Mouse (Mus musculus) hindbrain, embryonic 12.5 days (tissue): Measurements from ENCODE around the gene Vwa5b2. TPM values are rescaled to one million over a fixed set of nuclear protein-coding genes. Genes with fewer than 3 reads are reported as not detected.

Experiments used
- ATAC-seq: fragments of 200-750 bp; cut with Nextera tagmentation; 2 replicates; pipeline ENCODE4 v1.8.0; 2017; ENCODE audit warnings: moderate TSS enrichment; ENCODE audit not compliant: low FRiP score
- H3K27ac ChIP-seq: fragments of 300-500 bp; sonication (generic); 2 replicates; pipeline ENCODE4 v1.5.1; 2016; ENCODE audit warnings: mild to moderate bottlenecking
- H3K27me3 ChIP-seq: fragments of 300-500 bp; sonication (generic); 2 replicates; pipeline ENCODE4 v1.6.1; 2016; ENCODE audit warnings: mild to moderate bottlenecking
- H3K36me3 ChIP-seq: fragments of 300-500 bp; sonication (generic); 2 replicates; pipeline ENCODE4 v1.6.1; 2016; ENCODE audit warnings: mild to moderate bottlenecking
- H3K4me1 ChIP-seq: fragments of 300-500 bp; sonication (generic); 2 replicates; pipeline ENCODE4 v1.6.1; 2016
- H3K4me2 ChIP-seq: fragments of 300-500 bp; sonication (generic); replicated peaks from 2 replicates; pipeline ENCODE4 v1.6.1; 2016; ENCODE audit warnings: mild to moderate bottlenecking
- H3K4me3 ChIP-seq: fragments of 300-500 bp; sonication (generic); 2 replicates; pipeline ENCODE4 v1.5.1; 2016; ENCODE audit warnings: mild to moderate bottlenecking
- H3K9ac ChIP-seq: fragments of 300-500 bp; sonication (generic); 2 replicates; pipeline ENCODE4 v1.6.1; 2016; ENCODE audit warnings: mild to moderate bottlenecking, moderate library complexity
- H3K9me3 ChIP-seq: fragments of 300-500 bp; sonication (generic); replicated peaks from 2 replicates; pipeline ENCODE4 v1.6.1; 2016; ENCODE audit warnings: mild to moderate bottlenecking
- WGBS: fragments of 180-500 bp; shearing (Covaris S2); methylation state at CpG from one replicate; pipeline ENCODE4 v1.1.7; 2016; 5-methylcytosine and 5-hydroxymethylcytosine counted together
- polyA plus RNA-seq: library from polyadenylated mRNA; unstranded; fragments of >200 nt; fragmentation: Nextera tagmentation; extraction: Ambion mirVana; gene quantifications from 2 replicates; pipeline ENCODE4 v1.2.1, GENCODE M21; 2016

Vwa5b2 gene
- polyA plus RNA-seq, 1 experiment from 2014 or later: 11.0 TPM

DNA sequence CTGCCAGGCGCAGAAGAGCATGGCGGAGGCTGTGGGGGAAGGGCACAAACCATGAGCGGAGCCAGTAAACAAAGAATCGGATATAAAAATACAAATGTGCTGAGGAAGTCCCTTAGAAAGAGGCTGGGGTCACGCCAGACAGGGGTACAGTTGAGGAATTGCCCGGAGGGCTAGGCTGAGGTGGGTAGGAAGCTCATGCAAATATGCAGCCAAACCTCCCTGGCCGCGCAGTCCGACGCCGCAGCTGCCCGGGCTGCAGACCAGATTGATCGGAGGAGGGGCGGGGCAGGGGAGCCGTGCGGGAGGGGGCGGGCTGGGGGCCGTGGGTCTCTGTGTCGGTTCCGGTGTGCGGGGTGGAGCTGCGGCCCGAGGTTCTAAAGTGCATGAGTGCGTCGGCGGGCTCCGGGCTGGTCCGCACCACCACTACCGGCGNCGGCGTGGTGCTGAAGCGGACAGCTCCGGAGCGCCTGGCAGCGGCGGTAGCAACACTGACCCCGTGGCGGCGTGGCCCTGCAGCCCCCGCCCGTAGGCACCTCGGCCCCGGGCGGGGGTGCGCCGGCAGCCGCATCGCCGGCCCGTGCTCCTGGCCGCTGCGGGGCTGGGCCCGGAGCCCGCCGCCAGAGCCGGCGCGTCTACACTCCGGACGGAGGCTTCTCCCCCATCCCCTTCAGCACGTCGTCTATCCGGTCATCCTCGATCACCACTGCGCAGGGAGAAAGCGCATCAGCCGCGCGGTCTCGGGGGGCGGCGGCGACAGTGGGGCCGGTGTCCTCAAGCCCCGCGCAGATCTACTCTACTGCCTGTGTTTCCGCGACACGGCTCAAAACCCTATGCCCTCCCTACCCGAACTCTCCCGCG, 30.5 kb downstream of the Vwa5b2 start:
- ATAC-seq: peak; percentile 35
- H3K9ac ChIP-seq: peak overlapping the region; percentile 89

DNA sequence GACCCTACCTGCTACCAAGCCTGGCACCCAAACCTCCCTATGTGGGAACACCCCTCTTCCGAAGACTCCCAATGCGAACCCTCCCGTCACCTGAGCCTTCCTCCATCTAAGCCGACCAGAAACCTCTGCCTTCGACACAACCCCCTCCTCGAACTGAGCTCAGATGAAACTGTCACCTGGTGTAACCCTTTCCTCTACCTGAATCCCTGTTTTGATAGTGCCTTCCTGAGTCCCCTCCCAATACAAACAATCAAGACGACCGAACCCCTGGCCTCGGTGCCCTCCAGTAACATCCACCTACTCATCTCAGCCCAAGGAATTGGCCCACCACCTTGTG, 31.1 kb downstream of the Vwa5b2 start:
- H3K4me3 ChIP-seq: peak overlapping the region; percentile 82
- 1% methylated on average over 9 of the region's 9 CpGs for WGBS
- H3K36me3 ChIP-seq: no peaks in the 10 kb centered on the region
- peak overlapping the region; percentile 89 for H3K9ac ChIP-seq
- H3K27me3 ChIP-seq: peaks cover 10% of the 10 kb centered on the region
- H3K9me3 ChIP-seq: no peaks in the 10 kb centered on the region
- H3K27ac ChIP-seq: peak overlapping the region; percentile 93
- peak overlapping the region; percentile 95 for H3K4me2 ChIP-seq
- ATAC-seq: peak; percentile 24
- H3K4me1 ChIP-seq: peaks cover 25% of the 10 kb centered on the region

More for the DNA sequence above, 30.5 kb downstream of the Vwa5b2 start:
- H3K27me3 ChIP-seq: peaks cover 10% of the 10 kb centered on the region
- WGBS: 2% methylated on average over 71 of the region's 83 CpGs
- peak overlapping the region; percentile 95 for H3K4me2 ChIP-seq
- H3K36me3 ChIP-seq: no peaks in the 10 kb centered on the region
- peak overlapping the region; percentile 93 for H3K27ac ChIP-seq
- H3K4me3 ChIP-seq: peak overlapping the region; percentile 82
- peaks cover 25% of the 10 kb centered on the region for H3K4me1 ChIP-seq
- no peaks in the 10 kb centered on the region for H3K9me3 ChIP-seq

DNA sequence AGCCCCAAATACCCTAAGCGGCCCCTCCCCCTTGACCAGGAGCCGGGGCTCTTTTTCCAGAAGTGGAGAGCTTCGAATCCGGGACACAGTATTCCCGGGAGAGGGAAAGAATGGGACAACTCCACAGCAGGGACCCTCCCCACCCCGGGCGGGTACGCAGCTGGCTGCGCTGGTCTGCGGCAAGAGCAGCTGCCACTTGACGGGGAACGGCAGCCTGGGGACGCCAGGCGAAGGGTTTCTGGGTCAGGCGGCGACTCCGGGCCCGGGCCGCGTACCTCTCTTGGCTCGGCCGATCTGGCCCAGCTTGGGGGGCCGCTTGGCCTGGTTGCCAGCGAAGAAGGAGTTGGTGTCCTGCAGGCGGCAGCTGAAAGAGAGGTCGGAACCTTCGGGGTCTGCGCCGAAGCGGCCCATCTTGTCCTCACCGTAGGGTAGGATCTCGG, 31.5 kb downstream of the Vwa5b2 start:
- peak; percentile 32 for ATAC-seq
- peak overlapping the region; percentile 95 for H3K4me2 ChIP-seq
- no peaks in the 10 kb centered on the region for H3K36me3 ChIP-seq
- H3K27me3 ChIP-seq: peaks cover 10% of the 10 kb centered on the region
- under 1% methylated on average over 32 of the region's 32 CpGs for WGBS
- no peaks in the 10 kb centered on the region for H3K9me3 ChIP-seq
- H3K9ac ChIP-seq: peak overlapping the region; percentile 89
- H3K4me1 ChIP-seq: peaks cover 25% of the 10 kb centered on the region
- H3K4me3 ChIP-seq: peak overlapping the region; percentile 82
- H3K27ac ChIP-seq: peak overlapping the region; percentile 93

DNA sequence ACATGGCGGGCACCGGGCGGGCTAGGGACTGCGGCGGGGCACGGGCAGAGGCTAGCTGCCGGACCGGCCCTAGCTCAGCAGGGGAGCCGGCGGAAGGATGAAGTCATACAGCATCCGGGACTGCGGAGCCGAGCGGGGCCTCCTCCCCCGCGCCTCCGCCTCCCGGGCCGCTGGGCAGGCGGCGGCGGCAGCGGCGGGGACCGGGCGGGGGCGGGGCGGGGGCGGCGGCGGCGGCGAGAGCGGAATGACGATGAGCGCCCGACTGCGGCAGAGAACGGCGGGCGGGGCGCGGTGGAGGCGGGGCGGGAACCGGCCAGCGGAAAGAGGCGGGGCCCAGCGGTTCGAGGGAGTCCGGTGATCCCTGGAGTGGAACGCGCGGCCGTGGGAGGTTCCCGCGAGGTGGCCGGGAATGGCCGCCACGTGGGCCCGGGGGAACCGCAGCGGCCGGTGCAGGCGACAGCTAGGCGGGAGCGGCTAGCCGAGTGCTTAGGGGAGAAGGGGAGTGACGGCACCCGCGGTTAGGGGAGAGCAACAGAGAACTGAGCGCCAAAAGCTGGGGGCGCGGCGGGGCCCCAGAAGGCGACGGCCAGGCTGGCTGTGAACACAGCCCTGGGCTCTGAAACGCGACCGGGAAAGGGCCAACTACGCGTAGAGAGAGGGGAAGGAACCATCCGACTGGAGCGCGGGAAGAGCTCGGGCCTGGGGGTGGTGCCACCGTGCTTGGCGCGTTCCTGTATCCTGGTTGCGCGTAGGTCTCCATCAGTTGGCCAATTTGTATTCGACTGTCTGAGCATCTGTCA, 32.1 kb downstream of the Vwa5b2 start, which contains the start of gene Camk2n2:
Gene Camk2n2 (minus strand): TSS at position 97 of the 800 bp plus-strand sequence.
- peak within 1 kb of the TSS; percentile 95 for H3K4me2 ChIP-seq
- peak within 1 kb of the TSS; percentile 82 for H3K4me3 ChIP-seq
- H3K9me3 ChIP-seq: no peaks in the 10 kb centered on the region
- 1% methylated on average over 74 of the region's 92 CpGs for WGBS
- peak; percentile 51 for ATAC-seq
- peak within 1 kb of the TSS; percentile 89 for H3K9ac ChIP-seq
- peak within 1 kb of the TSS; percentile 93 for H3K27ac ChIP-seq
- H3K4me1 ChIP-seq: peaks cover 25% of the 10 kb centered on the region
- no peaks in the 10 kb centered on the region for H3K36me3 ChIP-seq
- peaks cover 11% of the 10 kb centered on the region for H3K27me3 ChIP-seq

DNA sequence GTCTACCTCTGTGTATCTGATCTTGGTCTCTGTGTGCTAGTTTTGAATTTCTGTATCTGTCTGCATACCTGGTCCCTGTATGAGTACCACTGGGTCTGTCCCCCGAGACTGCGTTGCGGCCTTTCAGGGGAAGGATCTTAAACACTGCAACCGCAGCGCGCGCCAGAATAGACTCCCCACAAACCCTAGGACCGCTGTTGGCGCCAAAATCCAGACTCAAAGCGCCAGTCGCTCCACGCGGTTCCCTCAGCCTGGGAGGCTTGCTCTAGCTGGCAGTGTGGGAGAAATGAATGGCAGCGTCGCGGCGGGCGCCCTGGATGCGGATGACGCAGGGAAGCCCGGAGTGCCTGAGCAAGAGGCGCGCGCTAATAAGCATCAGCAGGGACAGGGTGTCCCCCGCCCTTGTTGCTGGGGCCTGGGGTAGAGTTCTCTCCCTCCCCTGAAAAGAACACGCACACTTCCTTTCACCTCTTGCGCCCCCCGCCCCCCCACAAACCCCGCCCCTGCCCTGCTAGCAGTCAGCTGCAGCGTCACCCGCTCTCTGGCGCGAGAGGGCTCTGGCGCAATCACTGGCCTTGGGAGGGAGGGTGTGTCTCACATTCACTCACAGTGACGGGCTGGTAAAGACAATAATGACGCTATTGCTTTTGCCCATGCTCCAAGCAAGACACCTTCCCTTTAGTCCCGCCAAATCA, 32.9 kb downstream of the Vwa5b2 start:
- peak; percentile 47 for ATAC-seq
- H3K27me3 ChIP-seq: peaks cover 14% of the 10 kb centered on the region
- H3K4me1 ChIP-seq: peaks cover 25% of the 10 kb centered on the region
- H3K4me2 ChIP-seq: peak overlapping the region; percentile 95
- peak overlapping the region; percentile 89 for H3K9ac ChIP-seq
- H3K27ac ChIP-seq: peak overlapping the region; percentile 93
- H3K4me3 ChIP-seq: peak overlapping the region; percentile 82
- no peaks in the 10 kb centered on the region for H3K36me3 ChIP-seq
- H3K9me3 ChIP-seq: no peaks in the 10 kb centered on the region
- under 1% methylated on average over 36 of the region's 37 CpGs for WGBS

DNA sequence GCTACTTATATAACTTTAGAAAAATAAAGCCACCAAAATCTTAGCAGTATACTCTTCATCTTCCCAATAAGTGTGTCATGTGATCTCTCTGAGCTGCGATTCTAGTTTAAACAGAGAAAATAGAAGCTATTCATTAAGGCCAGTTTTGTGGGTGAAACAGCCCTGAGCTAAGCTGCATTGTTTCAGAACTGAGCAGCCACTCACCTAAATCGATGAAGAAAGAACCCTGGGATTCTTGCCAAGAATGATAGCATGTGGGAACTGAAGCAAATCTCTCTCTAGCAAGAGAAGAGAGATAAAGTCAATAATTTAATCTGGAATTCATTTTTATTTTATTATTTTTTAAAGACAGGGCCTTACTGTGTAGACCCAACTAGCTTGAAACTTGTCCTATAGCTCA, 33.9 kb downstream of the Vwa5b2 start:
- Histone ChIP-seq H3K9me3 (no peaks in the 10 kb centered on the region), H3K4me1 (peaks cover 25% of the 10 kb centered on the region), H3K36me3 (no peaks in the 10 kb centered on the region), H3K4me2 (0 out of 2 replicates have a peak overlapping the region, but pooled peaks have one; percentile 95), H3K9ac (no peak overlapping the region), H3K4me3 (no peak overlapping the region), H3K27ac (no peak overlapping the region), H3K27me3 (peaks cover 14% of the 10 kb centered on the region)
- no peak for ATAC-seq
- 60% methylated on average over 2 of the region's 2 CpGs for WGBS

DNA sequence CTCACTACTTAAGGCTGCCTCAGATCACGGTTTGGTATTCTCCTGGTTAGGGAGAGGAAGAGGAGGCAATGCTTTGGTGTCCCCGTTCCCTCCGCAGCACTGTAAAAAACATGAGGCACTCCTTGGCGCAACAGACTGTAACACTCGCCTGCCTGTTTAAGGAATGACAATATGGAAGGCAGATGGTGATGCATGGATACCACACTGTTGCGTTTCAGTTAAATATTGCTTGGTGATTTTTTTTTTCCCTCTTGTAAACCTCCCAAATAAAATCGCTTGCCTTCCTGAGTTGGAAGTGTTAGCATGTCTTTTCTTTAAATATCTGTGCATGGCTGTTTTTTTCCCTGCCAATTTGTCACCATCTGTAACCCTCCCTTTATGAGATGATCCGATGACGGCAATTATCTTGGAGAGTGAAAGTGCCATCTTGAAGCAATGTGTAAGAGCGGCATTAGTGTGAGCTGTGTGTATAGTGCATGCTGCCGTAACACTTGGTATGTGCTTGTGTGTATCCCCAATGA, 39.7 kb downstream of the Vwa5b2 start:
- no peak overlapping the region for H3K4me3 ChIP-seq
- peaks cover 3% of the 10 kb centered on the region; the same call in 1 of the 2 replicates for H3K36me3 ChIP-seq
- no peak for ATAC-seq
- no peaks in the 10 kb centered on the region for H3K9me3 ChIP-seq
- peak overlapping the region; percentile 97; the same call in 1 of the 2 replicates for H3K4me2 ChIP-seq
- peaks cover 17% of the 10 kb centered on the region for H3K4me1 ChIP-seq
- peaks cover 9% of the 10 kb centered on the region; the same call in 1 of the 2 replicates for H3K27me3 ChIP-seq
- no peak overlapping the region for H3K27ac ChIP-seq
- WGBS: 59% methylated on average over 11 of the region's 11 CpGs
- no peak overlapping the region for H3K9ac ChIP-seq

DNA sequence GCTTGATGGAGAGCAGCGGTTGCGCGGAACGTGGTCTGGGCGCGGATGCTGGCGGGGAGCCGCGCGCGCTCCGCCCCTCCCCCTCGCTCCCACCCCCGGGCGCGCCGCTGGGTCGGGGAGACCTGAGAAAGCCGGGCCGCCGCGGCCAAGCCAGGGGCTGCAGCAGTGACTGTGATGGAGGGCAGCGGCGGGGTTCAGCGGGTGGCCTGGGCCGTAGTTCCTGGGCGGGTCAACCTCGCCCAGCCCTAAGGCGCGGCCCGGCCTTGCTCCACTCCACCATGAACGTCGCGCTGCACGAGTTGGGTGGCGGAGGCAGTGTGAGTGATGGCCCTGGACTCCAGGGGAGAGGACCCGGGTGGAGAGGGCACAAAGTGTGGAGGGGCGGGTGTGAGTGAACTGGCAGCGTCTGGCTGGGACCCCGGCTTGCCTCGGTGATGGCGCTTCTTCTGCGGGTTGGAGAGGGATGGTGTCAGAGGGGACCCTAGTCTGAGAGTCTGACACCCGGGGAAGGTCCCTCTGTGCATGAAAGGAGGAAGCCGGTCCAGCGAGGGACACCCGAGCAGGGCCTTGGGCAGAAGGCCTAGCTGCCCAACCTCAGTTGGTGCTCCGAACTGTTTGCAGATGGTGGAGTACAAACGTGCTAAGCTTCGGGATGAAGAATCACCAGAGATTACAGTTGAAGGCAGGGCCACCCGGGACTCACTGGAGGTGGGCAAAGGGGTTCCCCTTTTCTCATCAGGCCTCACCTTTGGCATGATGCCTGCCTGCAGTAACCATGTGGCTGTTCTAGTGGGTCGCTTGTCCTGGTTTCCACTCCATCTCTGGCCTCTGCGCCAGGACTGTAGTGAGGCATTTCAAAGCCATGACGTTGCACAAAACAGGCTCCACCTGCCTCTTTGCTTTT, 40.7 kb downstream of the Vwa5b2 start, which contains the start of gene Ece2:
Gene Ece2 (plus strand): TSS at position 98 of the 904 bp plus-strand sequence.
- Histone ChIP-seq H3K36me3 (peaks cover 3% of the 10 kb centered on the region; the same call in 1 of the 2 replicates), H3K9me3 (no peaks in the 10 kb centered on the region), H3K9ac (peak within 1 kb of the TSS; percentile 78), H3K27me3 (peaks cover 9% of the 10 kb centered on the region; the same call in 1 of the 2 replicates), H3K4me2 (peak within 1 kb of the TSS; percentile 97), H3K27ac (no peak within 1 kb of the TSS), H3K4me3 (peak within 1 kb of the TSS; percentile 59), H3K4me1 (peaks cover 17% of the 10 kb centered on the region)
- 7% methylated on average over 54 of the region's 54 CpGs for WGBS
- ATAC-seq: peak; percentile 74

DNA sequence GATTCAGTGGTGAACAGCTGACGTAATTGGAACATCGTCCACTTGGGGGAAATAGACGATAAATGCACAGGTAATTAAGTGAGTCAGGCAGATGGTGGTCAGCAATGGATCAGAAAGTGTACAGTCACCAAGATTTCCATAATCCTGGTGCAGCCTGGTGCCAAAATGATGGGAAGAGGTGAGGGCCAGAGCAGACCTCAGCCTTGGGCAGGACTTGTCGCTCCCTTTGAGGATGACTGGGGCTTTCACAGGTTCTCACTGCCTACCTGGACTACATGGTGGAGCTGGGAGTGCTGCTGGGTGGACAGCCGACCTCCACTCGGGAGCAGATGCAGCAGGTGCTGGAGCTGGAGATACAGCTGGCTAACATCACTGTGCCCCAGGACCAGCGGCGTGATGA, 48.1 kb downstream of the Vwa5b2 start:
- no peaks in the 10 kb centered on the region for H3K27me3 ChIP-seq
- H3K4me3 ChIP-seq: no peak overlapping the region
- H3K4me2 ChIP-seq: no peak overlapping the region
- peaks cover 3% of the 10 kb centered on the region; the same call in 1 of the 2 replicates for H3K36me3 ChIP-seq
- H3K9me3 ChIP-seq: no peaks in the 10 kb centered on the region
- ATAC-seq: no peak
- no peak overlapping the region for H3K9ac ChIP-seq
- WGBS: 80% methylated on average over 8 of the region's 8 CpGs
- no peak overlapping the region for H3K27ac ChIP-seq
- H3K4me1 ChIP-seq: no peaks in the 10 kb centered on the region

DNA sequence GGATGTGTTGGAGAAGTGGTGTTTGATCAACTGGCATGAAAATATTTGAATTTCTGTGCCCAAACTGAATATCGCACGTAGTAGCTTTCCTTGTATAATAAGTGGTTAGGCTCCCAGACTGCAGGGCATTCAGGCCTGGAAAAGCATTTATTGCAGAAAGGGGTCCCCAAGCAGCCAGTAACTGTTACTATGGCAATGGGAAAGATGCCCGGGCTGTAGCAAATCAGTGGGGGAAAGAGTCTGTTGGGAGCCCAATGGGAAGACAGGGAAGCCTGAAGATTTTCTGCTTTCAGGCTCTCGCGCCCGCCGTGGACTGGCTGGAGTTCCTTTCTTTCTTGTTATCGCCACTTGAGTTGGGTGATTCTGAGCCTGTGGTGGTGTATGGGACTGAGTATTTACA, 49.1 kb downstream of the Vwa5b2 start:
- no peak overlapping the region for H3K4me3 ChIP-seq
- no peak overlapping the region for H3K27ac ChIP-seq
- ATAC-seq: no peak
- no peaks in the 10 kb centered on the region for H3K36me3 ChIP-seq
- H3K27me3 ChIP-seq: no peaks in the 10 kb centered on the region
- WGBS: 79% methylated on average over 8 of the region's 8 CpGs
- H3K4me2 ChIP-seq: no peak overlapping the region
- H3K9ac ChIP-seq: no peak overlapping the region
- H3K4me1 ChIP-seq: no peaks in the 10 kb centered on the region
- H3K9me3 ChIP-seq: no peaks in the 10 kb centered on the region

DNA sequence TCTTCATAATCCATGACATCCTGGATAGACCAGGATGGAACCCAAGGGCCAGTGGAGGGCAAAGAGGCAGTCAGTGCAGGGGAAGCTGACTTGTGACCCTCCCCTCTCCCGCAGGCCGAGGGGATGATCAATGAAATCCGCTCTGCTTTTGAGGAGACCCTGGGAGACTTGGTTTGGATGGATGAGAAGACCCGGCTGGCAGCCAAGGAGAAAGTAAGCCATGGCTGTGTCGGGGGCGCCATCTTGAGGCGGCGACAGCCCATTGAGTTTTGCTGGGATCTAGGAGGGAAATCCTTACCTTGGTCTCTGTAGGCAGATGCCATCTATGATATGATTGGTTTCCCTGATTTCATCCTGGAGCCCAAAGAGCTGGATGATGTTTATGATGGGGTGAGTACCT, 52.9 kb downstream of the Vwa5b2 start:
- H3K9me3 ChIP-seq: no peaks in the 10 kb centered on the region
- 0 out of 2 replicates have a peak, but pooled peaks have one; percentile 40 for ATAC-seq
- H3K27ac ChIP-seq: no peak overlapping the region
- no peak overlapping the region for H3K9ac ChIP-seq
- no peak overlapping the region for H3K4me2 ChIP-seq
- H3K27me3 ChIP-seq: no peaks in the 10 kb centered on the region
- H3K4me3 ChIP-seq: no peak overlapping the region
- no peaks in the 10 kb centered on the region for H3K4me1 ChIP-seq
- no peaks in the 10 kb centered on the region for H3K36me3 ChIP-seq
- WGBS: 6% methylated on average over 8 of the region's 8 CpGs
